Mouse (Mus musculus) layer of hippocampus, postnatal 25 days (tissue): ENCODE measurements around the gene Olfr430. TPM values are rescaled to one million over a fixed set of nuclear protein-coding genes. Genes with fewer than 3 reads are reported as not detected.

ENCODE experiments used
- total RNA-seq, 2 experiments: library from RNA; stranded (reverse); gene quantifications; 2 replicates each; pipeline ENCODE4 v1.2.3; 2021

The Olfr430 gene
- total RNA-seq, 2 experiments from 2014 or later = not detected

Other genes with a start within 250 kb of the Olfr430 start
- gene Ifi211, start 153.6 kb upstream of the Olfr430 start, total RNA-seq = not detected
- gene Mndal, start 124.1 kb upstream of the Olfr430 start, total RNA-seq = 10 to 100 TPM in 1 of 2 experiments, 1 to 10 TPM in 1; 9.9 to 12.0 TPM
- gene Ifi203, start 123.9 kb upstream of the Olfr430 start, total RNA-seq = 1 to 10 TPM; 4.8 to 6.3 TPM
- not detected for gene Ifi202b, start 83.9 kb upstream of the Olfr430 start, total RNA-seq
- not detected for gene Ifi205, start 34.8 kb upstream of the Olfr430 start, total RNA-seq
- not detected for gene Olfr433, start 25.9 kb upstream of the Olfr430 start, total RNA-seq
- not detected for gene Olfr432, start 17.4 kb upstream of the Olfr430 start, total RNA-seq
- gene Olfr429, start 17.7 kb downstream of the Olfr430 start, total RNA-seq = not detected
- gene Olfr427, start 30.3 kb downstream of the Olfr430 start, total RNA-seq = not detected
- gene Olfr231, start 54.6 kb downstream of the Olfr430 start, total RNA-seq = not detected
- gene Olfr424, start 64.9 kb downstream of the Olfr430 start, total RNA-seq = not detected
- not detected for gene Olfr420, start 89.0 kb downstream of the Olfr430 start, total RNA-seq
- under 1 TPM; 0.07 to 0.12 TPM for gene Spta1, start 106.2 kb downstream of the Olfr430 start, total RNA-seq
- not detected for gene Olfr419, start 185.5 kb downstream of the Olfr430 start, total RNA-seq